Mouse (Mus musculus) intestine, embryonic 16.5 days (tissue): ENCODE measurements around the gene Gm21861. TPM values are rescaled to one million over a fixed set of nuclear protein-coding genes. Genes with fewer than 3 reads are reported as not detected.
"Not testable (repeated sequence)": the region's sequence is repeated elsewhere in the genome, so short reads cannot be mapped to it uniquely, and the experiment has no call there.

Experiments used
- ATAC-seq: fragments of 200-750 bp; cut with Nextera tagmentation; 2 replicates; pipeline ENCODE4 v1.8.0; 2017; ENCODE audit warnings: moderate TSS enrichment, moderate library complexity
- H3K27ac ChIP-seq: fragments of 300-500 bp; sonication (generic); 2 replicates; pipeline ENCODE4 v1.5.1; 2014; ENCODE audit warnings: mild to moderate bottlenecking, low read length
- H3K27me3 ChIP-seq: fragments of 300-500 bp; sonication (generic); replicated peaks from 2 replicates; pipeline ENCODE4 v1.6.1; 2014; ENCODE audit warnings: low read length, control low read depth, mixed read lengths; ENCODE audit not compliant: control insufficient read depth, insufficient read depth
- H3K36me3 ChIP-seq: fragments of 300-500 bp; sonication (generic); 2 replicates; pipeline ENCODE4 v1.6.1; 2014; ENCODE audit warnings: low read length, control low read depth; ENCODE audit not compliant: control insufficient read depth, insufficient read depth
- H3K4me1 ChIP-seq: fragments of 300-500 bp; sonication (generic); 2 replicates; pipeline ENCODE4 v1.6.1; 2014; ENCODE audit warnings: low read length, control low read depth, mixed read lengths; ENCODE audit not compliant: control insufficient read depth, insufficient read depth
- H3K4me2 ChIP-seq: fragments of 300-500 bp; sonication (generic); 2 replicates; pipeline ENCODE4 v1.6.1; 2014; ENCODE audit warnings: low read depth, low read length, control low read depth
- H3K4me3 ChIP-seq: fragments of 300-500 bp; sonication (generic); 2 replicates; pipeline ENCODE4 v1.5.1; 2014; ENCODE audit warnings: mild to moderate bottlenecking, low read length
- H3K9ac ChIP-seq: fragments of 300-500 bp; sonication (generic); 2 replicates; pipeline ENCODE4 v1.6.1; 2014; ENCODE audit warnings: low read depth, low read length
- H3K9me3 ChIP-seq: fragments of 300-500 bp; sonication (generic); 2 replicates; pipeline ENCODE4 v1.6.1; 2016; ENCODE audit warnings: low read length, control low read depth; ENCODE audit not compliant: control insufficient read depth
- WGBS: fragments of 180-500 bp; shearing (Covaris S2); extraction: QIAGEN DNeasy Blood & Tissue Kit; methylation state at CpG from one replicate; pipeline ENCODE4 v1.1.7; 2014; 5-methylcytosine and 5-hydroxymethylcytosine counted together
- polyA plus RNA-seq: library from polyadenylated mRNA; unstranded; fragments of >200 nt; fragmentation: Nextera tagmentation; extraction: Ambion mirVana; gene quantifications from 2 replicates; pipeline ENCODE4 v1.2.1, GENCODE M21; 2015

The Gm21861 gene
- polyA plus RNA-seq, result not detected in 2 replicates

GRCm38 (mm10) chrY:58814497-58814896, at the start of gene Gm21861:
Gene Gm21861, minus strand, starts transcription at chrY:58814597.
- H3K4me2 ChIP-seq, H3K27me3 ChIP-seq, H3K4me3 ChIP-seq, H3K36me3 ChIP-seq, H3K9me3 ChIP-seq, H3K27ac ChIP-seq, ATAC-seq, H3K9ac ChIP-seq, H3K4me1 ChIP-seq: not testable (repeated sequence)
- no CpG with 5 or more reads among the region's 7 CpGs for WGBS
